Mouse (Mus musculus) B cell, adult 67 days (primary cell): Measurements from ENCODE around the gene Zfp976. TPM values are rescaled to one million over a fixed set of nuclear protein-coding genes. Genes with fewer than 3 reads are reported as not detected.

ENCODE experiments used
- total RNA-seq, 2 experiments: library from RNA; stranded (reverse); gene quantifications; 4 replicates each; pipeline ENCODE4 v1.2.4; 2023

Zfp976 gene
- total RNA-seq, result 1 to 10 TPM; 2.4 to 2.8 TPM

GRCm38 (mm10) chr7:42642152-42643115, at the start of gene Zfp976:
Gene Zfp976 (minus strand): TSS chr7:42642588.

DNA sequence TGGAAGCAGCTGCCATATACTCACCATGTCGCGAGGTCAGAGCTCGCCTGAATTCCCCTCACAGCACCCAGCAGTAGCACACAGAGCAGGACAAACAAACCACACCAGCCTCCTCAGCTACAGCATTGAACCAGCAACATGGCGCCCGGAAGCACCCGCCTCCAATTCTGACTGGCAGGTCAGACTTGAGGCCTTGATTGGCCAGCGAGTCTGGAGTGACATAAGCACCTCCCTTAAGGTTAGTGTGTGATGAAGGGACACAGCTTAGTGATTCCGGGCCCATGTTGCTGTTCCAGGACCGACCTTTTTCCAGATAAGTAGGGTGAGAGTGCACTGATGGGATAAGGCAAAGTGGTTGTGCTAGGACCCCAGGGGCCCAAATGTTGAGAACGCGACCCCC, 50.0 kb downstream of the Zfp976 start, which contains the start of gene Zfp977:
Zfp977 (minus strand) TSS at position 135 of the 400 bp plus-strand sequence.

DNA sequence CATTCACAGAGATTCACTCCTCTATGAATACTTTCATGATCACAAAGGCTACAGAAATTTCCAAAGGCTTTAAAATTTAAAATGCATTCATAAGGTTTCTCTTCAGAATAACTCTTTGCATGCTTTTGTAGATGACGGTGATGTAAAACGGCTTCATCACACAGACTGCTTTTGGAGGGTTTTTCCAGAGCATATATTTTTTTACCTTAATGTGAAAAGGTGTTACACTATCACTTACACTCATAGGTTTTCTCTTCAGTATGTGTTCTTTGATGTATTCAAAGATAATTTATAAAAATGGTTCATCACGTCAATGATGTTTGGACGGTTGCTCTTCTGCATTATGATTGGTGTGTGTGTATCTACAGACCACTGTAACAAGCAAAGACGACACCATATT, 63.9 kb downstream of the Zfp976 start, which contains the start of gene Gm21028:
Gm21028 (minus strand) TSS at position 101 of the 400 bp plus-strand sequence.

Other genes starting within 250 kb of the Zfp976 start
- gene 4933421I07Rik, start 194.5 kb downstream of the Zfp976 start, total RNA-seq, result not detected
- gene Zfp141, start 136.8 kb downstream of the Zfp976 start, total RNA-seq, result 10 to 100 TPM; 27.6 to 32.1 TPM
- gene Gm21028, start 64.0 kb downstream of the Zfp976 start, total RNA-seq, result not detected
- gene Zfp977, start 50.0 kb downstream of the Zfp976 start, total RNA-seq, result not detected
- 1 to 10 TPM; 4.4 to 4.5 TPM for gene Zfp975, start 50.2 kb upstream of the Zfp976 start, total RNA-seq
- gene Gm17067, start 84.4 kb upstream of the Zfp976 start, total RNA-seq, result not detected
- gene Vmn2r62, start 150.9 kb upstream of the Zfp976 start, total RNA-seq, result not detected
- not detected for gene Gm2381, start 224.6 kb upstream of the Zfp976 start, total RNA-seq